In genomic region chr5:124290216-124290615, GRCm38 (mm10) we compare ENCODE assay signal across 8 mouse cellular contexts.
"Had no signal": no experiment of that assay in that cellular context is flagged by ENCODE, and none has a peak within 500 bp of the region (broad histone marks: within the 10 kb centered on the region; RNA-seq: fewer than 3 reads in every experiment).

No protein-coding gene starts in this region.

- DNase-seq: liver, postnatal 0 days; lung, adult 2 months; lung, postnatal 14 days; lung, postnatal 36 days; right cerebral cortex, postnatal 25 days; thymus, adult 2 months; thymus, postnatal 25 days; thymus, postnatal 4 days had no signal
